Mouse (Mus musculus) intestine, postnatal 0 days (tissue): ENCODE results near the gene Ctbp2. TPM values are rescaled to one million over a fixed set of nuclear protein-coding genes. Genes with fewer than 3 reads are reported as not detected.

Experiments used
- ATAC-seq: fragments of 200-750 bp; cut with Nextera tagmentation; 2 replicates; pipeline ENCODE4 v1.8.0; 2017; ENCODE audit warnings: mild to moderate bottlenecking, moderate TSS enrichment, moderate library complexity
- H3K27ac ChIP-seq: fragments of 300-500 bp; sonication (generic); 2 replicates; pipeline ENCODE4 v1.5.1; 2014; ENCODE audit warnings: mild to moderate bottlenecking, low read depth, low read length, moderate library complexity
- H3K27me3 ChIP-seq: fragments of 300-500 bp; sonication (generic); replicated peaks from 2 replicates; pipeline ENCODE4 v1.6.1; 2014; ENCODE audit warnings: low read length, mixed read lengths; ENCODE audit not compliant: control insufficient read depth, insufficient read depth
- H3K36me3 ChIP-seq: fragments of 300-500 bp; sonication (generic); 2 replicates; pipeline ENCODE4 v1.6.1; 2014; ENCODE audit warnings: mild to moderate bottlenecking, moderate library complexity; ENCODE audit not compliant: control insufficient read depth, insufficient read depth
- H3K4me1 ChIP-seq: fragments of 300-500 bp; sonication (generic); replicated peaks from 2 replicates; pipeline ENCODE4 v1.6.1; 2014; ENCODE audit warnings: antibody characterized with exemption, low read length, mixed read lengths; ENCODE audit not compliant: control insufficient read depth, insufficient read depth
- H3K4me2 ChIP-seq: fragments of 300-500 bp; sonication (generic); replicated peaks from 2 replicates; pipeline ENCODE4 v1.6.1; 2014; ENCODE audit warnings: low read depth, mild to moderate bottlenecking, moderate library complexity
- H3K4me3 ChIP-seq: fragments of 300-500 bp; sonication (generic); 2 replicates; pipeline ENCODE4 v1.5.1; 2014; ENCODE audit warnings: low read depth, low read length
- H3K9ac ChIP-seq: fragments of 300-500 bp; sonication (generic); 2 replicates; pipeline ENCODE4 v1.6.1; 2014; ENCODE audit warnings: mild to moderate bottlenecking, low read depth, low read length
- H3K9me3 ChIP-seq: fragments of 300-500 bp; sonication (generic); 2 replicates; pipeline ENCODE4 v1.6.1; 2016; ENCODE audit warnings: mixed run types; ENCODE audit not compliant: control insufficient read depth
- CTCF ChIP-seq: sonication (generic); IDR thresholded peaks from 2 replicates; pipeline ENCODE4 v1.5.1; 2016; ENCODE audit warnings: low read depth, mild to moderate bottlenecking, control low read depth, antibody characterized with exemption, moderate library complexity
- WGBS: fragments of 180-500 bp; shearing (Covaris S2); extraction: QIAGEN DNeasy Blood & Tissue Kit; methylation state at CpG from one replicate; pipeline ENCODE4 v1.1.7; 2014; 5-methylcytosine and 5-hydroxymethylcytosine counted together
- polyA plus RNA-seq: library from polyadenylated mRNA; unstranded; fragments of >200 nt; fragmentation: Nextera tagmentation; extraction: Ambion mirVana; gene quantifications from 2 replicates; pipeline ENCODE4 v1.2.1, GENCODE M21; 2015

Gene Ctbp2
- polyA plus RNA-seq, 1 experiment from 2014 or later, result 42.6 TPM

GRCm38 (mm10) chr7:133162131-133162530 lies 38.0 kb upstream of the Ctbp2 start:
- no peak for ATAC-seq
- WGBS, result 53% methylated on average over 2 of the region's 2 CpGs
- Histone ChIP-seq H3K4me1 (peaks cover 22% of the 10 kb centered on the region), H3K27me3 (no peaks in the 10 kb centered on the region), H3K4me2 (no peak overlapping the region), H3K9ac (no peak overlapping the region), H3K36me3 (no peaks in the 10 kb centered on the region), H3K27ac (peak overlapping the region; percentile 60; the same call in 1 of the 2 replicates), H3K4me3 (no peak overlapping the region), H3K9me3 (no peaks in the 10 kb centered on the region)
- no peak for TF ChIP-seq CTCF

GRCm38 (mm10) chr7:133161362-133162080 lies 37.4 kb upstream of the Ctbp2 start:
- H3K4me1 ChIP-seq, result peaks cover 22% of the 10 kb centered on the region
- 50% methylated on average over 7 of the region's 7 CpGs for WGBS
- no peak for ATAC-seq

GRCm38 (mm10) chr7:133159519-133159918 lies 35.4 kb upstream of the Ctbp2 start:
- no peak for TF ChIP-seq CTCF
- no peak for ATAC-seq
- H3K27ac ChIP-seq, result no peak overlapping the region

More at GRCm38 (mm10) chr7:133161362-133162080, 37.4 kb upstream of the Ctbp2 start:
- TF ChIP-seq CTCF, result no peak
- no peaks in the 10 kb centered on the region for H3K27me3 ChIP-seq
- H3K9ac ChIP-seq, result no peak overlapping the region
- H3K27ac ChIP-seq, result 0 out of 2 replicates have a peak overlapping the region, but pooled peaks have one; percentile 60
- H3K9me3 ChIP-seq, result no peaks in the 10 kb centered on the region
- no peak overlapping the region for H3K4me2 ChIP-seq
- H3K36me3 ChIP-seq, result no peaks in the 10 kb centered on the region
- no peak overlapping the region for H3K4me3 ChIP-seq

GRCm38 (mm10) chr7:133155621-133156020 lies 31.5 kb upstream of the Ctbp2 start:
- no peak for ATAC-seq
- no peaks in the 10 kb centered on the region for H3K36me3 ChIP-seq
- H3K4me1 ChIP-seq, result no peaks in the 10 kb centered on the region
- no peak overlapping the region for H3K4me3 ChIP-seq
- no peaks in the 10 kb centered on the region for H3K9me3 ChIP-seq
- no peak for TF ChIP-seq CTCF
- H3K9ac ChIP-seq, result no peak overlapping the region
- H3K4me2 ChIP-seq, result no peak overlapping the region
- H3K27ac ChIP-seq, result no peak overlapping the region
- 90% methylated on average over 12 of the region's 12 CpGs for WGBS
- H3K27me3 ChIP-seq, result no peaks in the 10 kb centered on the region

More at GRCm38 (mm10) chr7:133159519-133159918, 35.4 kb upstream of the Ctbp2 start:
- WGBS, result 79% methylated on average over 3 of the region's 3 CpGs
- H3K9ac ChIP-seq, result no peak overlapping the region
- H3K4me2 ChIP-seq, result no peak overlapping the region
- no peaks in the 10 kb centered on the region for H3K27me3 ChIP-seq
- H3K36me3 ChIP-seq, result no peaks in the 10 kb centered on the region
- H3K4me1 ChIP-seq, result peaks cover 15% of the 10 kb centered on the region
- no peak overlapping the region for H3K4me3 ChIP-seq
- H3K9me3 ChIP-seq, result no peaks in the 10 kb centered on the region

GRCm38 (mm10) chr7:133154846-133155245 lies 30.7 kb upstream of the Ctbp2 start:
- Histone ChIP-seq H3K4me3 (no peak overlapping the region), H3K4me2 (no peak overlapping the region), H3K27ac (no peak overlapping the region), H3K9me3 (no peaks in the 10 kb centered on the region), H3K27me3 (no peaks in the 10 kb centered on the region), H3K36me3 (no peaks in the 10 kb centered on the region), H3K4me1 (no peaks in the 10 kb centered on the region), H3K9ac (no peak overlapping the region)
- no peak for ATAC-seq
- WGBS, result 85% methylated on average over 6 of the region's 6 CpGs
- TF ChIP-seq CTCF, result no peak

- ATAC-seq, result no peak
- Histone ChIP-seq H3K4me2 (no peak overlapping the region), H3K9ac (no peak overlapping the region), H3K27ac (no peak overlapping the region), H3K9me3 (no peaks in the 10 kb centered on the region), H3K27me3 (no peaks in the 10 kb centered on the region), H3K4me3 (no peak overlapping the region), H3K4me1 (no peaks in the 10 kb centered on the region), H3K36me3 (no peaks in the 10 kb centered on the region)
- no peak for TF ChIP-seq CTCF
- WGBS, result 69% methylated on average over 8 of the region's 8 CpGs
Observed at GRCm38 (mm10) chr7:133139689-133140336, 15.7 kb upstream of the Ctbp2 start.
